Mouse (Mus musculus): ENCODE data around the gene Spock3.
"Not testable (repeated sequence)": the region's sequence is repeated elsewhere in the genome, so short reads cannot be mapped to it uniquely, and the experiment has no call there.

The Spock3 gene

GRCm38 (mm10) chr8:62950709-62951108 is at the start of gene Spock3:
Gene Spock3 (plus strand): TSS chr8:62951009.
- DNase-seq (ENCODE audit: low spot score), result no peak

DNA sequence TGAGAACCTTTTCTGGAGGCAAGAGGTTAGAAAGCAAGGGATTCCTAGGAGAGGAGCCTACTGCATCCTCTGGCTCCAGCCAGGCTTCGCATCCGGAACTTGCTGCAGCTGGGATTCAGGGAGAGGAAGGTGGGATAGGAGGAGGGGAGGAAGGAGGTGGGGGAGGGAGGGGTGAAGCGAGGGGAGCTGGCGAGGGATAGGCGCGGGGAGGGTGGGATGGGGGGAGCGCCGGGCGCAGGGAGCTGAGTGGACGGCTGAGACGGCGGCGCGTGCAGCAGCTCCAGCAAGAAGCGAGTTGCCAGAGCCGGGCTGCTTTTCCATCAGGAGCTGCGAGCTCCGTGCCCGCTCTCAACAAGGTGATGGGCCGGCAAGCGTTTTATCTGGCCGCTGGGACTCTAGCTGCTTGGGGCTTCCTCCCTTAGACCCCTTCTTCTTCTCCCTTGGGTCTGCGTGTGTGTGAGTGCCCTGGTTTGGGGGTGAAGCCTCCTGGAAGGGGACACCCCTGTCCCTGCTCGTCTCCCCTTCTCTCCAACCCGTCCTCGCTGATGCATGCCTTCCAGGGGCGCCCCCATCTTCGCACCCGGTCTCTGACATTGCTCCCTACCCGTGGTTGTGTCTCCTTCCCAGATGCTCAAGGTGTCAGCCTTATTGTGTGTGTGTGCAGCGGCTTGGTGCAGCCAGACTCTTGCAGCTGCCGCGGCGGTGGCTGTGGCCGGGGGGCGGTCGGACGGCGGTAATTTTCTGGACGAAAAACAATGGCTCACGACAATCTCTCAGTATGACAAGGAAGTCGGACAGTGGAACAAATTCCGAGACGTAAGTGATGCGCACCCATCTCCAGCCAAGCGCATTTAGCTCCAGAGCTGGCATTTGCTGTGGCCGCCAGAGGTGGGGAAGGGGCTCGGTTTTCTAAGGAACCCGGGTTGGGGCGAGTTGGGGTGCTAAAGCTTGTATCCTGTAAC is 645 bp downstream of the Spock3 start:
- no peak for DNase-seq (ENCODE audit: low spot score)

DNA sequence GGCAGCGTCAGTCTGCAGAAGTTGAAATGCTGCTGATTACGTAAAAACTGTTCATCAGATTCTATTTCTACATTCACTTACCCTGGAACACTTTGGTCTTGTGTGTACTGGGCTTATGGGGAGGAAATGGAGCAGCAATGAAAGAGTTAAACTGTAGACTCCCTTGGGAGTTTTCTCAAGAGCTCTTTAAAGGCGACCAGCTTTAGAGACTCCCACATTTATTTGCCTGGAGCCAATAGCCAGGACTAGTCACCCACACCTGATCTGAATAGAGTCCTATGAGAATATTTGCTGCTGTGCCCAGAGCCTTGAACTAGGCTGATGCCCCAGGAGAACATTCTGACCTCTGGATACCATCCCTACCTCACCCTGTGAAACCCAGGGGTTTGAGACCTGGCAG is 1.7 kb downstream of the Spock3 start:
- DNase-seq (ENCODE audit: low spot score), result no peak

DNA sequence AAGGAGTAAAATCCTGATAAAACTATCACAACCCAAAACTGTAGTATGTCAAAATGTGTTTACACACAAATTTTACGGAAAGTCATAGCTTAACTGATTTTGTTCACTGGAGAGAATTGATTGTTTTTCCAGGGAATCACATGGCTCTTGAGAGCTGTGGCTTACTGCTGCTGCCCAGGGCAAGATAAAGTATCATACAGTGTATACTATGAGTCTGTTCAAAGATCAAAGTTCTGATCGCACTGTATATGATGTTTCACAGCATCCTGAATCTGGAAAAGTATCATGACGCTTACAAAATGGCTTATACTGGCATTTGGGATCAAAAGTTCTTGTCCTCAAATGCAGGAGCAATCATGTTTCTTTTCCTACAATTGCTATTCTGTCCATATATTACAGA is 11.8 kb downstream of the Spock3 start:
- no peak for DNase-seq (ENCODE audit: low spot score)

- no peak for DNase-seq (ENCODE audit: low spot score)
Measured at GRCm38 (mm10) chr8:62969802-62970372, 19.1 kb downstream of the Spock3 start.

- no peak for DNase-seq (ENCODE audit: low spot score)
Measured at GRCm38 (mm10) chr8:63088984-63089383, 138.2 kb downstream of the Spock3 start.

DNA sequence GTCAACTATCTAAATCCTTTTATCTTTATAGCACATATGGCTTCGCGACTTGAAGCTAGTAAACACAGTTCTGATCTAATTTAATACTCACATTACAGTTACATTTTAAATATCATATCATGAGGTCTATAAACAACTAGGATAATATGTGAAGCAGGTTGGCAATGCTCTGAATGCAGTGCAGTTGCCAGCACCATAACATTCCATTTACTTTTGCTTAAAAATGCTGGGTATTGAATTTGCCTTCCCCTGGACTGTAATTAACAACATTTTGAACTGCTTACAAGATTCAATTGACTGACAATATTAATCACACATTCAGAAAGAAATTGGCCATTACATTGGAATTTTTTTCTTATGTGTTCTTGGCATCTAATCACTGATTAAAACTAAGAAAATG is 147.4 kb downstream of the Spock3 start:
- no peak for DNase-seq (ENCODE audit: low spot score)

- no peak for DNase-seq (ENCODE audit: low spot score)
Measured at GRCm38 (mm10) chr8:63109761-63110160, 159.0 kb downstream of the Spock3 start.

GRCm38 (mm10) chr8:63112919-63113318 is 162.1 kb downstream of the Spock3 start:
- no peak for DNase-seq (ENCODE audit: low spot score)

- DNase-seq (ENCODE audit: low spot score), result no peak
Measured at GRCm38 (mm10) chr8:63120508-63120907, 169.7 kb downstream of the Spock3 start.

GRCm38 (mm10) chr8:63135406-63135805 is 184.6 kb downstream of the Spock3 start:
- no peak for DNase-seq (ENCODE audit: low spot score)

- not testable (repeated sequence) for DNase-seq (ENCODE audit: low spot score)
Measured at GRCm38 (mm10) chr8:63163861-63164260, 213.1 kb downstream of the Spock3 start.

GRCm38 (mm10) chr8:63165326-63165725 is 214.5 kb downstream of the Spock3 start:
- peak; percentile 41 for DNase-seq (ENCODE audit: low spot score)

DNA sequence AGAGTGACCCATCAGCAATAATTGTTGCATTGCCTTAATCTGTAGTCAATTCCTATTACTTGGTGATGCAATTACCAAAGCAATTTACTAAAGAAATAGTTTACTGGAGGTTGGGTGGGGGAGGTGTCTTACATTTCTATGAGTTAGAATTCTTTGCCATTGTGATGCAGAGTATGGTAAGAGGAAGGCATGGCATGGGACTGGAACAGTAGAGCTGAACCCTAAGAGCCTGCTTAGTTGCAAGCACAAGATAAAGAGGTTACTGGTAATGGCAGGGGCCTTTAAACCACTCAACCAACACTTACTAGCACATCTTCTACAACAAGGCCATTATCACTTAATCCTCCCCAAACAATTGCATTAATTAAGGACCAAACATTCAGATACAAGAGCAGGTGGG is 219.1 kb downstream of the Spock3 start:
- no peak for DNase-seq (ENCODE audit: low spot score)

DNA sequence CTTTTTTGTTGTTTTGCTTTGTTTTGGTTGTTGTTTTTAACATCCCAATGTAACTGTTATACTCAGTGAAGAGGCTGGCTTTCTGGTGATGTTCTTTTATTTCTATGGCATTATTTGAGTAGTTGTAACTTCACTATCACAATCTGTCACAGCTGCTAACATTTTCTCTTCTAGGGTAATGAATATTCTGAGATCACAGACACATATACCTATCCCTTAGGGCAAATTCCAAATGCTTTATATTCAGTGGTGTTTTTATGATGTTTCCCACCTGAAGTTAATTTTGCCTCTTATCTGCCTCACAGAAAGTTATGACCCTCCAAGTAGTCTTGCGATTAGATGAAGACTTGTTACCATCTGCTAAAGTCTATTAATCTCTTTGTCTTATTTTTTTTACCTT is 230.5 kb downstream of the Spock3 start:
- no peak for DNase-seq (ENCODE audit: low spot score)

GRCm38 (mm10) chr8:63258812-63259385 is 308.1 kb downstream of the Spock3 start:
- no peak for DNase-seq (ENCODE audit: low spot score)

- DNase-seq (ENCODE audit: low spot score), result no peak
Measured at GRCm38 (mm10) chr8:63262516-63262915, 311.7 kb downstream of the Spock3 start.

DNA sequence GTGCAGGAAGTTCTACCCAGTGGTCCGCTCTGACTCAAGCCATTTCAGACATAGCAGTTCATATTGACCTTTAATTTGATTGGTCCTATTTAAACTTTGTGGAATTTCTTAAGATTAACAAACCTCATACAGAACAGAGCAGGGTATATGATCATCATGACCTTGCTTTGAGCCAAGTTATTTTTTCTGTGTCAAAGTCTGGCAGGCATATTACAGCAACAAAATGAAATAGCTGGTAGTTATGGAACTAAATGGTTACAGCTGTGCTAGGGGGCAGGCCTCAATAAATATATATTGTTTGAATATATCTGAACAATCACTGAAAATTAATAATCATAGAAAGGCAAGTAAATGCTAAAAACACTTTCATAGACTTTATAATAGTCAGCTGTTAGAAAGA is 384.6 kb downstream of the Spock3 start:
- no peak for DNase-seq (ENCODE audit: low spot score)

GRCm38 (mm10) chr8:63368580-63368979 is 417.8 kb downstream of the Spock3 start:
- DNase-seq (ENCODE audit: low spot score), result no peak

GRCm38 (mm10) chr8:63397659-63398058 is 446.9 kb downstream of the Spock3 start:
- DNase-seq (ENCODE audit: low spot score), result no peak

All from MN1 (cell line).